Mouse (Mus musculus) G1E (cell line): ENCODE results near the gene Sox2. TPM values are rescaled to one million over a fixed set of nuclear protein-coding genes. Genes with fewer than 3 reads are reported as not detected.

Experiments used
- ATAC-seq: 2 replicates; pipeline ENCODE4 v1.8.0; 2016; ENCODE audit warnings: mild to moderate bottlenecking; ENCODE audit not compliant: insufficient number of reproducible peaks, poor library complexity, low FRiP score, severe bottlenecking; ENCODE audit errors: extremely low read depth
- DNase-seq: peaks from one replicate; pipeline ENCODE4 v3.0.0; 2012; ENCODE audit warnings: low spot score
- H3K27me3 ChIP-seq: 2 replicates; pipeline ENCODE4 v1.6.1; 2012; ENCODE audit warnings: mild to moderate bottlenecking, low read length, inconsistent platforms; ENCODE audit not compliant: insufficient read depth
- H3K36me3 ChIP-seq: replicated peaks from 2 replicates; pipeline ENCODE3; 2012; ENCODE audit warnings: mild to moderate bottlenecking, inconsistent platforms
- H3K4me1 ChIP-seq: 2 replicates; pipeline ENCODE4 v1.6.1; 2012; ENCODE audit warnings: low read depth, low read length, inconsistent platforms, mixed read lengths; ENCODE audit not compliant: insufficient read depth
- H3K4me3 ChIP-seq: 2 replicates; pipeline ENCODE4 v1.5.1; 2012; ENCODE audit warnings: low read depth, mild to moderate bottlenecking, inconsistent platforms, low read length, moderate library complexity, mixed read lengths
- H3K9me3 ChIP-seq: replicated peaks from 2 replicates; pipeline ENCODE4 v1.6.1; 2012; ENCODE audit warnings: inconsistent platforms
- CTCF ChIP-seq: IDR thresholded peaks from 2 replicates; pipeline ENCODE4 v1.5.1; 2012; ENCODE audit warnings: low read depth, low read length, inconsistent platforms, mixed read lengths
- GATA1 ChIP-seq: IDR thresholded peaks from 2 replicates; pipeline ENCODE4 v1.6.1; 2012; ENCODE audit warnings: borderline replicate concordance, low read length, inconsistent platforms, mixed read lengths
- GATA2 ChIP-seq: IDR thresholded peaks from 2 replicates; pipeline ENCODE4 v1.6.1; 2012; ENCODE audit warnings: low read depth, low read length, inconsistent platforms, borderline replicate concordance
- POLR2AphosphoS5 ChIP-seq: IDR thresholded peaks from 2 replicates; pipeline ENCODE4 v1.6.1; 2012; ENCODE audit warnings: low read depth, low read length, inconsistent platforms; ENCODE audit not compliant: insufficient replicate concordance
- TAL1 ChIP-seq: conservative IDR thresholded peaks from 2 replicates; pipeline ENCODE4 v1.6.1; 2012; ENCODE audit warnings: low read depth, low read length, inconsistent platforms, mixed read lengths
- polyA plus RNA-seq: library from polyadenylated mRNA; stranded (reverse); fragments of >175 nt; gene quantifications from 2 replicates; pipeline ENCODE4 v1.2.3, GENCODE M21; 2012
- total RNA-seq, 2 experiments: library from RNA; stranded (forward) in 1 of 2; stranded (reverse) in 1 of 2; fragments of 200-1000 nt in 1 of 2; fragments of >200 nt in 1 of 2; fragmentation: Nextera tagmentation in 1 of 2; gene quantifications; 2 replicates each; pipeline ENCODE4 v1.2.3; 2014 to 2017

Gene Sox2
- total and polyA plus RNA-seq, 3 experiments = 0.11 TPM; not detected in 2

DNA sequence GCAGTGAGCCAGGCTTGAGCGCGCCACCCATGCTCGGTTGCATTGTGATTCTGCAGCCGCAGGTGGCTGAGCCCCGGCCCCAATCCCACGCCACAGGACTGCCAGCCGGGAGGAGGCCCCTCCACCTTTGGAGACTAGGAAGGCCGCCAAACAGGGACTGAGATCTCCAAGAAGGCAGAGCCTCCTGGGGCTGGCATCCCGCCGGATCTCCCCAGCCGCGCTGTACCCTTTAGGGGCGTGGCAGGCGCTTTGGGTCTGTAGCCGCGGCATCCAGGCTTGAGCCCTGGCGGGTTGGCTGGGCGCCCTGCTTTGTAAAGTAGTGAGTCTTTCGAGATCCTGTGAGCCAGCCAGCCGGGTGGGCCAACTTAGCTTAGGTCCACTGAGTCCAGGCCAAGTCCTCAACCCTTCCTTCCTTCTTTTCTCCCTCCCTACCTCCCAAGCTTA lies 7.7 kb upstream of the Sox2 start:
- no peak for DNase-seq
- no peak for ATAC-seq
- H3K4me1 ChIP-seq = no peaks in the 10 kb centered on the region
- no peaks in the 10 kb centered on the region for H3K27me3 ChIP-seq
- H3K36me3 ChIP-seq = no peaks in the 10 kb centered on the region
- peaks cover 40% of the 10 kb centered on the region for H3K9me3 ChIP-seq
- no peak for TF ChIP-seq GATA2
- no peak for TF ChIP-seq CTCF
- no peak for TF ChIP-seq POLR2AphosphoS5
- no peak for TF ChIP-seq TAL1
- TF ChIP-seq GATA1 = no peak
- no peak overlapping the region; the same call in 1 of the 2 replicates for H3K4me3 ChIP-seq

DNA sequence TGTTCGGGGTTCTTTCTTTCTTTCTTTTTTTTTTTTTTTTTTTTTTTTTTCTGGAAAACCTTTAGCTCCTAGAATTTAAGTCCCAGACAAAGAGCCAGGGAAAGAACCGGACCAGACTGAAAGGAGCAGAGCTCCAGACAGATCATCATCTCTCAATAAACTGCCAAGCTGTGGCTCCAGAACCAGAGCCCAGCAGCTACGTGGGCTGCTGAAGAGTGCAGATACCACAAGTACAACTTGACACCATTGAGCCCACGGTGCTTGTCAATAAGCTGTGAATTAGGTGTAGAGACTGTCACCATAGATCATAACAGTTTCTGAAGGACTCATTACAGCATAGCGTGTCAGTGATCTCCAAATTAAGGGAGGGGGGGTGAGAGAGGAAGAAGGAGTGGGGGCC lies 7.1 kb upstream of the Sox2 start:
- ATAC-seq (no peak), DNase-seq (no peak)
- H3K27me3 ChIP-seq = no peaks in the 10 kb centered on the region
- H3K36me3 ChIP-seq = no peaks in the 10 kb centered on the region
- H3K9me3 ChIP-seq = peaks cover 41% of the 10 kb centered on the region
- TF ChIP-seq GATA2 (no peak), GATA1 (no peak), TAL1 (no peak), POLR2AphosphoS5 (no peak), CTCF (no peak)
- no peak overlapping the region for H3K4me3 ChIP-seq
- H3K4me1 ChIP-seq = no peaks in the 10 kb centered on the region

DNA sequence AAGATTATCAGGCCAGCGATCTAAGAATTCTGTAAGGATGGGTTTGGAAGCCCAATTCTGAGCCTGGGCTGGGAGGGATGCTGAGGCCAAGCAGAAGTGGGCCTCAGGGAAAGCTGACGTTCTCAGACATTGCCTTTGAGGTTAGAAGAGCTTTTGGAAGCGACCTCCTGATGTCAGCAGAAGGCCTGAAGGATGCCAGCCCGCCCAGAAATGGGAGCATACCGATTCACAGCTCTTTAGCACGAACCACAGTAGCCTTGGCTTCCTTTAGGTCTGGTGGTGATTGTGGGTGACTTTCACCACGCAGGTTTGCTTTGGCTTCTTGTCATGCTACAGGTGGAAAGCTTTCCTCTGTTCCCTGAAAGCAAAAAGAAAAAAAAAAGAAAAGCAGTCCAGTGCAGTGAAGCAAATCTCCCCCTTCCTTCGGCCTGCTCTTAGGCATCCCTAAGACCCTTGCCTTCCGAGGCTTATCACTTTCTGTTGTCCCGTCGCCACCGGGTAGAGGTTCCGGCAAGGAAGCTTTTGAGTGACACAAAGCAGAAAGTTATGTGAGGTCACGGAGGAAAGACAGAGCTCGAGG lies 6.6 kb upstream of the Sox2 start:
- Histone ChIP-seq H3K9me3 (peaks cover 39% of the 10 kb centered on the region), H3K36me3 (no peaks in the 10 kb centered on the region), H3K4me3 (no peak overlapping the region), H3K4me1 (no peaks in the 10 kb centered on the region), H3K27me3 (no peaks in the 10 kb centered on the region)
- no peak for TF ChIP-seq CTCF
- TF ChIP-seq GATA1 = no peak
- TF ChIP-seq TAL1 = no peak
- TF ChIP-seq POLR2AphosphoS5 = no peak
- no peak for TF ChIP-seq GATA2
- DNase-seq = no peak
- no peak for ATAC-seq

DNA sequence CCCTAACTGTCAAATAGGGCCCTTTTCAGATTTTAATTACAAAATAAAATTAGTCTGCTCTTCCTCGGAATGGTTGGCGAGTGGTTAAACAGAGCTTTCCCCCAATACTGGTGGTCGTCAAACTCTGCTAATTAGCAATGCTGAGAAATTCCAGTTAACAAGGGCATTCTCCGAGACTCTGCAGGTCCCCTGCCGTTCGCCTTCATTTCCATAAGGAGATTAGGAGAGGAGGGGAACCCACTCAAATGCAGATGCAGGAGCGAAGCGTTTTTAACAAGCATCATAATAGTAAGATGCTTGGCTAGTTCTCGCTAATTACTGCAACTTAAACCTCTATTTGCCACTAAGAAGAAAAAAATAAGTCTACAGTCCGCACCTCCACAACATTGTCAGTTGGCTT lies 4.0 kb upstream of the Sox2 start:
- DNase-seq (no peak), ATAC-seq (no peak)
- H3K27me3 ChIP-seq = no peaks in the 10 kb centered on the region
- H3K4me1 ChIP-seq = no peaks in the 10 kb centered on the region
- TF ChIP-seq GATA1 (no peak), GATA2 (no peak), CTCF (no peak), TAL1 (no peak), POLR2AphosphoS5 (no peak)
- H3K36me3 ChIP-seq = no peaks in the 10 kb centered on the region
- no peak overlapping the region for H3K4me3 ChIP-seq
- peaks cover 53% of the 10 kb centered on the region for H3K9me3 ChIP-seq

DNA sequence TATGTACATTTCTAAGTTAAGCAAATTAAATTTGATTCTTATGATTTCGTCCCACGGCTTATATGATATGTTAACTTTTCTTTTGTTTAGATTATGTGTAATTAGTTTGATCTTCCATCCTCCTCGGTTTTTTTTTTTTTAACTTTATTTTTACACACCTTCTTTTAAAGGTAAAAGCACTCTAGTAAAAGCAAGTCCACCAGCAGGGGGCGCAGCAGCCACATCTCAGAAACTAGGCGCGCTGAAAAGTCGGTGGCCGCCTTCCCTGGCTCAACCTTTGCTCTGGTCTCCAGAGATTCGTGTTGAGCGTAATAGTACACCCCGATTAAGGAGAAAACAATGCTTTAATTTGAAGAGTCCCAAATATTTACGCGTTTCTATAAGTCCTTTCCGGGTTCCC lies 2.5 kb upstream of the Sox2 start:
- H3K4me3 ChIP-seq = no peak overlapping the region
- TF ChIP-seq TAL1 (no peak), CTCF (no peak), POLR2AphosphoS5 (no peak), GATA1 (no peak), GATA2 (no peak)
- ATAC-seq (no peak), DNase-seq (no peak)
- H3K36me3 ChIP-seq = no peaks in the 10 kb centered on the region
- H3K4me1 ChIP-seq = no peaks in the 10 kb centered on the region
- no peaks in the 10 kb centered on the region for H3K27me3 ChIP-seq
- peaks cover 44% of the 10 kb centered on the region for H3K9me3 ChIP-seq

DNA sequence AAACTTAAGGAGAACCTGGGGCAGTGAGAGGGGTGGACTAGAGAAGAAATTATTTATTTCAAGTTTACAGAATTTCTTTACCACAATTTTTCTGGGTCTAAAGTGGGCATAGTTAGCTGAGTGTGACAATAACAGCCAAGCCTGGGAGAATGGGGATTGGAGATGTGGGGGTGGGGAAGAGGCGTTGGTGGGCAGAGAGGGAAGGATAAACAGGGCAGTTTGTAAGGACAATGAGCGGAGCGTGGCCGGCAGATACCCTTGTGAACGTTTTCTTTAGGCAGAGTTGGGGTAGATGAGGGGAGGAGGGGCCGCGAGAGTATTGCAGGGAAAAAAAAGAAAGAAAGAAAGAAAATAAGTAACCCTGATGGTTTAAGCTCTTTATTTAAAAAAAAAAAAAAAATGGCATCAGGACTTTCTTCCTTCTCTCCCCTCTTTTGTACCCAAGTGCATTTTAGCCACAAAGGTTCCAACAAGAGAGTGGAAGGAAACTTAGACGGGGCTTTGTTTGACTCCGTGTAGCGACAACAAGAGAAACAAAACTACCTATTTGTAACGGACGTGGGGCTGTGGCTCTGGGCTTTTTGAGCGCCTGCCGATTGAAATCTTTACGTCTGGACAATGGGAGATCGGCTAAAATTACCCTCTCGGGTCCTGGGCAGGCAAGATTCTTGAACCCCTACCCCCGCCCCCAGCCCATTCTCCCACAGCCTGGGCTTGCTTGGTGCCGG lies 1.9 kb upstream of the Sox2 start:
- H3K4me1 ChIP-seq = no peaks in the 10 kb centered on the region
- TF ChIP-seq GATA1 = no peak
- no peak for TF ChIP-seq POLR2AphosphoS5
- TF ChIP-seq GATA2 = no peak
- no peak for TF ChIP-seq TAL1
- TF ChIP-seq CTCF = no peak
- no peaks in the 10 kb centered on the region for H3K27me3 ChIP-seq
- DNase-seq = no peak
- H3K4me3 ChIP-seq = no peak overlapping the region
- no peak for ATAC-seq
- no peaks in the 10 kb centered on the region for H3K36me3 ChIP-seq
- peaks cover 40% of the 10 kb centered on the region for H3K9me3 ChIP-seq
